Mouse (Mus musculus) heart, postnatal 36 days (tissue): ENCODE data around the gene Dicer1. TPM values are rescaled to one million over a fixed set of nuclear protein-coding genes. Genes with fewer than 3 reads are reported as not detected.

Experiments
- total RNA-seq, 2 experiments: library from RNA; stranded (reverse); gene quantifications; 2 replicates each; pipeline ENCODE4 v1.2.3; 2021

The Dicer1 gene
- total RNA-seq, 2 experiments from 2014 or later, result 23.9 to 27.8 TPM

Other genes starting within 250 kb of the Dicer1 start
- 1 to 10 TPM; 1.8 to 3.2 TPM for gene Clmn, start 113.1 kb upstream of the Dicer1 start, total RNA-seq